Mouse (Mus musculus) left cerebral cortex, adult 2 months (tissue): ENCODE measurements at regions not wholly inside any gene's neighbourhood (a gene's known extent, or its start where the extent isn't known, plus 50 kb on each side); places are given as distances from the start of the nearest gene placed in this dataset.

Experiments used
- DNase-seq, 2 experiments: peaks; one replicate each; pipeline ENCODE4 v3.0.0; 2021 to 2022; ENCODE audit warnings: low spot score in 2 of 2, mixed read lengths in 1 of 2; ENCODE audit errors: extremely low spot score in 1 of 2
- H3K27ac ChIP-seq: fragments of 200-600 bp; 2 replicates; pipeline ENCODE4 v1.8.1; 2022
- H3K4me3 ChIP-seq: fragments of 200-600 bp; 2 replicates; pipeline ENCODE4 v1.8.1; 2022
- CTCF ChIP-seq: fragments of 200-600 bp; IDR thresholded peaks from 2 replicates; pipeline ENCODE4 v1.8.1; 2022; ENCODE audit warnings: antibody characterized with exemption, mild to moderate bottlenecking, moderate library complexity
- intact Hi-C: fragments of 180-260 bp; cut with DNase I; formaldehyde crosslinking; loops from one replicate; pipeline ENCODE4 v1.15.1; 2025

- DNase-seq: peak in 1 of 2 experiments; percentile 20
- intact Hi-C loops: loop anchor here (1.0 to 5.0 kb wide), 5 partner anchors 58 to 444 kb away; partner anchors contain the start of gene Csmd2
- TF ChIP-seq CTCF: no peak
- Histone ChIP-seq H3K4me3 (no peak overlapping the region), H3K27ac (peak overlapping the region; percentile 54; the same call in 1 of the 2 replicates)
Measured at GRCm38 (mm10) chr4:127543276-127543675, 185.3 kb upstream of the Gjb5 start.

GRCm38 (mm10) chr4:127542771-127543170 lies 184.8 kb upstream of the Gjb5 start:
- no peak overlapping the region for H3K4me3 ChIP-seq
- DNase-seq: peak in 1 of 2 experiments; percentile 28
- intact Hi-C loops: loop anchor here (1.0 to 5.0 kb wide), 5 partner anchors 59 to 445 kb away; partner anchors contain the start of gene Csmd2
- no peak for TF ChIP-seq CTCF
- H3K27ac ChIP-seq: peak overlapping the region; percentile 44; the same call in 1 of the 2 replicates

- DNase-seq: peak; percentile 24 to 40
- no peak overlapping the region for H3K27ac ChIP-seq
- intact Hi-C loops: loop anchor here (5.0 kb wide), 1 partner anchor 150 kb away; no protein-coding TSS in a partner anchor
- peak; percentile 71 for TF ChIP-seq CTCF
- no peak overlapping the region for H3K4me3 ChIP-seq
Measured at GRCm38 (mm10) chr4:127536952-127537351, 179.0 kb upstream of the Gjb5 start.

- intact Hi-C loops: loop anchor here (5.0 kb wide), 1 partner anchor 152 kb away; no protein-coding TSS in a partner anchor
- TF ChIP-seq CTCF: peak; percentile 46
- DNase-seq: no peak
- no peak overlapping the region for H3K27ac ChIP-seq
- H3K4me3 ChIP-seq: no peak overlapping the region
Measured at GRCm38 (mm10) chr4:127535630-127536029, 177.6 kb upstream of the Gjb5 start.

- TF ChIP-seq CTCF: no peak
- intact Hi-C loops: no loop called here
- no peak overlapping the region for H3K4me3 ChIP-seq
- H3K27ac ChIP-seq: no peak overlapping the region
- DNase-seq: no peak
Measured at GRCm38 (mm10) chr4:127534411-127534810, 176.4 kb upstream of the Gjb5 start.

- no peak overlapping the region for H3K4me3 ChIP-seq
- no peak for DNase-seq
- no peak for TF ChIP-seq CTCF
- no peak overlapping the region for H3K27ac ChIP-seq
- intact Hi-C loops: no loop called here
Measured at GRCm38 (mm10) chr4:127533726-127534125, 175.7 kb upstream of the Gjb5 start.

- Histone ChIP-seq H3K4me3 (no peak overlapping the region), H3K27ac (no peak overlapping the region)
- TF ChIP-seq CTCF: no peak
- DNase-seq: peak in 1 of 2 experiments; percentile 21
- intact Hi-C loops: no loop called here
Measured at GRCm38 (mm10) chr4:127530779-127531178, 172.8 kb upstream of the Gjb5 start.

- intact Hi-C loops: no loop called here
- TF ChIP-seq CTCF: no peak
- no peak overlapping the region for H3K4me3 ChIP-seq
- no peak overlapping the region for H3K27ac ChIP-seq
- DNase-seq: no peak
Measured at GRCm38 (mm10) chr4:127522151-127522550, 164.2 kb upstream of the Gjb5 start.

- peak in 1 of 2 experiments; percentile 21 for DNase-seq
- Histone ChIP-seq H3K27ac (no peak overlapping the region), H3K4me3 (no peak overlapping the region)
- TF ChIP-seq CTCF: peak; percentile 59
- intact Hi-C loops: loop anchor here (1.0 to 5.0 kb wide), 2 partner anchors 76 to 83 kb away; no protein-coding TSS in a partner anchor
Measured at GRCm38 (mm10) chr4:127517978-127518377, 160.0 kb upstream of the Gjb5 start.

- TF ChIP-seq CTCF: no peak
- H3K4me3 ChIP-seq: no peak overlapping the region
- intact Hi-C loops: loop anchor here (1.0 to 5.0 kb wide), 2 partner anchors 75 to 84 kb away; no protein-coding TSS in a partner anchor
- no peak overlapping the region for H3K27ac ChIP-seq
- peak; percentile 32 to 62 for DNase-seq
Measured at GRCm38 (mm10) chr4:127517539-127517938, 159.6 kb upstream of the Gjb5 start.

GRCm38 (mm10) chr4:127509936-127510335 lies 152.0 kb upstream of the Gjb5 start:
- intact Hi-C loops: no loop called here
- H3K27ac ChIP-seq: no peak overlapping the region
- peak; percentile 53 to 56 for DNase-seq
- no peak overlapping the region for H3K4me3 ChIP-seq
- TF ChIP-seq CTCF: no peak

GRCm38 (mm10) chr4:127502621-127503020 lies 144.6 kb upstream of the Gjb5 start:
- TF ChIP-seq CTCF: no peak
- intact Hi-C loops: no loop called here
- DNase-seq: no peak
- H3K27ac ChIP-seq: no peak overlapping the region
- no peak overlapping the region for H3K4me3 ChIP-seq

GRCm38 (mm10) chr4:127501881-127502280 lies 143.9 kb upstream of the Gjb5 start:
- intact Hi-C loops: no loop called here
- TF ChIP-seq CTCF: no peak
- Histone ChIP-seq H3K4me3 (no peak overlapping the region), H3K27ac (no peak overlapping the region)
- DNase-seq: no peak
